Mouse (Mus musculus) naive thymus-derived CD4-positive, alpha-beta T cell, adult 2 months (primary cell): Measurements from ENCODE around the gene Myo1e.
A peak's percentile ranks its signal among the peaks of the same experiment; 100 is the strongest.

Experiments used
- DNase-seq: peaks from one replicate; pipeline ENCODE4 v3.0.0-alpha.2; 2011; ENCODE audit warnings: low read depth

The Myo1e gene

GRCm38 (mm10) chr9:70364741-70365140, 157.6 kb downstream of the Myo1e start:
- DNase-seq: no peak

GRCm38 (mm10) chr9:70365915-70366314, 158.8 kb downstream of the Myo1e start:
- DNase-seq: no peak

- no peak for DNase-seq
These were observed 159.7 kb downstream of the Myo1e start for GRCm38 (mm10) chr9:70366898-70367297.

- no peak for DNase-seq
These were observed 164.5 kb downstream of the Myo1e start for GRCm38 (mm10) chr9:70371638-70372037.

GRCm38 (mm10) chr9:70379502-70380467, 172.6 kb downstream of the Myo1e start:
- no peak for DNase-seq

- no peak for DNase-seq
These were observed 174.9 kb downstream of the Myo1e start for GRCm38 (mm10) chr9:70382091-70382490.

GRCm38 (mm10) chr9:70383750-70384149, 176.6 kb downstream of the Myo1e start:
- DNase-seq: no peak

GRCm38 (mm10) chr9:70384494-70384893, 177.3 kb downstream of the Myo1e start:
- no peak for DNase-seq

- DNase-seq: no peak
These were observed 178.0 kb downstream of the Myo1e start for GRCm38 (mm10) chr9:70384958-70385728.

- no peak for DNase-seq
These were observed 180.4 kb downstream of the Myo1e start for GRCm38 (mm10) chr9:70387410-70388119.

GRCm38 (mm10) chr9:70389548-70389947, 182.4 kb downstream of the Myo1e start:
- no peak for DNase-seq

GRCm38 (mm10) chr9:70391042-70391441, 183.9 kb downstream of the Myo1e start:
- DNase-seq: no peak

GRCm38 (mm10) chr9:70391660-70392562, 184.8 kb downstream of the Myo1e start:
- DNase-seq: no peak

- peak; percentile 24 for DNase-seq
These were observed 185.4 kb downstream of the Myo1e start for GRCm38 (mm10) chr9:70392563-70392907.

GRCm38 (mm10) chr9:70395617-70396016, 188.5 kb downstream of the Myo1e start:
- peak; percentile 28 for DNase-seq

GRCm38 (mm10) chr9:70396083-70396482, 188.9 kb downstream of the Myo1e start:
- DNase-seq: no peak

- DNase-seq: no peak
These were observed 194.9 kb downstream of the Myo1e start for GRCm38 (mm10) chr9:70401937-70402539.

GRCm38 (mm10) chr9:70406596-70406995, 199.4 kb downstream of the Myo1e start:
- DNase-seq: no peak

- DNase-seq: peak; percentile 51
These were observed 201.6 kb downstream of the Myo1e start for GRCm38 (mm10) chr9:70408791-70409190.

- no peak for DNase-seq
These were observed 202.6 kb downstream of the Myo1e start for GRCm38 (mm10) chr9:70409743-70410142.

GRCm38 (mm10) chr9:70410668-70411067, 203.5 kb downstream of the Myo1e start:
- DNase-seq: no peak
